Mouse (Mus musculus): ENCODE results near the gene Il12rb1.

GRCm38 (mm10) chr8:70834071-70834470 is 25.8 kb downstream of the Il12rb1 start:
- TF ChIP-seq CTCF (IDR thresholded peaks at IDR 0.05; ENCODE audit: low read depth) (no peak), EP300 (optimal IDR thresholded peaks at IDR 0.05) (no peak)
